Mouse (Mus musculus): ENCODE measurements around the gene Tas2r113.
"Not testable (repeated sequence)": the region's sequence is repeated elsewhere in the genome, so short reads cannot be mapped to it uniquely, and the experiment has no call there.

The Tas2r113 gene

GRCm38 (mm10) chr6:132892711-132893110 is at the start of gene Tas2r113:
Gene Tas2r113, plus strand, starts transcription at chr6:132893011.
- DNase-seq, result no peak

DNA sequence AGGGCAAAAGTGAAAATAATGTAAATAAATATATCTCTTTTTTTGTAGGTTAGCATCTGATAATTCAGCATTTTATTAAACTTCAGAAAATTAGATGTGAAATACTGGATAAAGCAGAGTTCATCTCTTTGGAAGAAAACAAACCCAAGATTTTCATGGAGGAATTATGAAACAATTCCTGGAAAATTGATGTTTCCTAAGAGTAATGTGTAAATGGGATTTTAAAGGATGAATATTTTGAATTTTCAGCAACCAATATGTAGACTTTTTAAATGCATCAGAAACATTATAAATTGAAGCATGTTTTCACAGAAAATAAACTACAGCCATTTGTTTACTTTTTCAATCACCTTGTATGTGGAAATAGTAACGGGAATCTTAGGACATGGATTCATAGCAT is 46.0 kb upstream of the Tas2r113 start, which contains the start of gene Tas2r123:
TSS of gene Tas2r123 (plus strand) at position 301 of the 400 bp plus-strand sequence.
- DNase-seq, result no peak

- DNase-seq, result no peak
Measured at GRCm38 (mm10) chr6:132855138-132855537, 37.7 kb upstream of the Tas2r113 start, which contains the start of gene Tas2r116. Gene Tas2r116, plus strand, starts transcription at chr6:132855438.

DNA sequence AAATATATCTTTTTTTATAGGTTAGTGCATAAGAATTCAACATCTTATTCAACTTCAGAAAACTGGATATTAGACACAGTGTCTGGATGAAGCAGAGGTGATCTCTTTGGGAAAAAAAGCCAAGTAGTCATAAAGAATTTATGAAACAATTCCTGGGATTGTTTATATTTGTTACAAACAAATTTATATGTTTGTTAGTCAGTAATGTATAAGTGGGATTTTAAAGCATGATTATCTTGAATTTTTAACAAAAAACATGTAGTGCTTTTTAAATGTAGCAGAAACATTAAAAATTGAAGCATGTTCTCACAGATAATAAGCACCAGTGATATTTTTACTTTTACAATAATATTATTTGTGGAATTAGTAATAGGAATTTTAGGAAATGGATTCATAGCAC is 25.1 kb upstream of the Tas2r113 start, which contains the start of gene Tas2r110:
TSS of gene Tas2r110 (plus strand) at position 301 of the 400 bp plus-strand sequence.
- no peak for DNase-seq

- no peak for DNase-seq
Measured at GRCm38 (mm10) chr6:132909351-132909750, 16.5 kb downstream of the Tas2r113 start, which contains the start of gene Tas2r125. Gene Tas2r125, plus strand, starts transcription at chr6:132909651.

GRCm38 (mm10) chr6:132941376-132941775 is 48.6 kb downstream of the Tas2r113 start:
- not testable (repeated sequence) for DNase-seq

Data from thymus, postnatal 36 days (tissue).